Mouse (Mus musculus) T-helper 2 cell (primary cell): Measurements from ENCODE around the gene Syt7.

Source experiments
- in situ Hi-C: fragments of 300-600 bp; cut with MboI, MseI; formaldehyde crosslinking; loops from one replicate; pipeline ENCODE4 v1.15.1; 2025; ENCODE audit warnings: high pct_unique_total_duplicates

Syt7 gene

DNA sequence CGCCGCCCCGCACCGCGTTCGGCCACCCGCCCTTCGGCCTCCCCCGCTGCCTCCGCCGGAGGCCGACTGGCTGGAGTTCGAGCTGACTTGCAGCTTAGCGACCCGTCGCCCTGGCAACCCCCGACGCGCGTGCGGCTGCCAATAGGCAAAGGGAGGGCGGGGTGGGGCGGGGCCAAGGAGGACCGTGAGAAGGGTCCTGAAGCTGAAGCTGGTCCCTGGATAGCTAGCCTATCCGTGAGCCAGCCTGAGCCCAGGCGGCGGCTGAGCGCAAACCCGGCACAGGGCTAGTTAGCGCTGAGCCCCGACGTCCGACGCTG is 68.6 kb downstream of the Syt7 start:
- in situ Hi-C loops: no loop called here

DNA sequence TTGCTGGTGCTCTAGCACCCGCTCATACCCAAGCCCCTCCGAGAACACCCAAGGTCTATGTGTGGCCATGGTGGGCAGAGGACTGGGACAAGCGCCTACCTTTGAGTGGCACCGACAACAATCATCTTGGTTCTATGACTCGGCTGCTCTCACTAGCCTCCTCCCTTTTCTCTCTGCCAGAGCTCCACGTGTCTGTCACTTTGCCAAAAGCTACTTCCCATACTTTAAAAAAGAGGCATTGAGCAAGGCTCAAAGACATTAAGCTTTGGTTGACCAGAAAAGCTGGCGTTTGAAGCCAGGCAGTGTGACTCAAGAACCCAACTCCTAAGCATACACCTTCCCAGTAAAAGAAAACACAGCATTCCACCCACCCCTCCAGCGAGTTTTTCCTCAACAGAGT is 69.2 kb downstream of the Syt7 start:
- in situ Hi-C loops: no loop called here

DNA sequence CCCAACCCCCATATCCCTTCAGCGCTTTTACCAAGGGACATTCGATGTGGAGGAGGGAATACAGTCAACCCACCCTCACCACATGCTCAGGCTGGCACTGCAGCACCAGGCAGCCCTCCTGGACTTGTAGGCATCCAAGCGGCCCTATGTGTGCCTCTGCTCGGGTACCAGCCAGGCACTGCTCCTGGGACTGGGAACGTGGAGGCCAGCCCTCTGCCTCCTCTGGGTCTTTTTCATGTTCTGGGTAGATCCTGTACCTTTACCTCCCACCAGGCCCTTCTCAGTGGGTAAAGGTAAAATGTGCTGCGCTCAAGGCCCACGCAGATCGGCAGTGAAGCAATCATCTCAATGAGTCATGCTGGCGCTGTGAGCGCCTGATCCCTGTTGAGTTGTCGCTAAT is 71.0 kb downstream of the Syt7 start:
- in situ Hi-C loops: loop anchor here (10.0 kb wide), 1 partner anchor 1225 kb away; no protein-coding TSS in a partner anchor

DNA sequence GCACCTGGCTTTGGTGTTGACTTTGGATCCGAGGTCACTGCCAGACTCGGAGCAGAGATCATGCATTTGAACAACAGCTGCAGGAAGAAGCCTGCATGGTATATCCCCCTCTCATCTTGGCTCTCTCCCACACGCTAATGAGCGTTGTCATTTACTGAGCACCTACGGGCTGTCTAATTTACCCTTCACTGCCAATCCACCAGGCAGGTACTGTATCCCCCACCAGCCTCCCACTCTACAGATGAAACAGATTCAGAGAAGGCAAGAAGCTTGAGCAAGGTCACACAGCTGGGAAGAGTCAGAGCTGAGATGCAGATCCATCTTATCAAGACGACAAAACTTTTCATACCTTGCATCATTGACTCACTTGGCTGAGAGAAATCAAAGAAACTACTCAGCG is 72.7 kb downstream of the Syt7 start:
- in situ Hi-C loops: loop anchor here (10.0 kb wide), 1 partner anchor 1223 kb away; no protein-coding TSS in a partner anchor

DNA sequence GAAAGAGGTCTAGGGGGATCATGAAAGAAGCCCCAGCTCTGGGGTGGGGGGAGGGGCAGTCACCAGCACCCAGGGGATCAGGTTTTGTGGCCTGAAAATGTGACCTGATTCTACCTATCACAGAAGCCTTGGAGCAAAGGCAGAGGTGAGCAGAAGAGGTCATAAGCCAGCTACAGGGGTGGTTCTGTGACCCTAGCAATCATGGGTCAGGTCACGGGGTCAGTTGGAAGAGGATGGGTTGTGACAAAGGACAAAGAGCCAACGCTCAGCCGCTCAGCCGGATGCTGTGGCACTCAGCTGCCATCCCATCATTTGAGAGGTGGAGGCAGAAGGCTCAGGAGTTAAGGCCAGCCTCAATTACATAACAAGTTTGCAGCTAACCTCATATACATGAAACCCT is 75.5 kb downstream of the Syt7 start:
- in situ Hi-C loops: loop anchor here (10.0 kb wide), 1 partner anchor 1220 kb away; no protein-coding TSS in a partner anchor

DNA sequence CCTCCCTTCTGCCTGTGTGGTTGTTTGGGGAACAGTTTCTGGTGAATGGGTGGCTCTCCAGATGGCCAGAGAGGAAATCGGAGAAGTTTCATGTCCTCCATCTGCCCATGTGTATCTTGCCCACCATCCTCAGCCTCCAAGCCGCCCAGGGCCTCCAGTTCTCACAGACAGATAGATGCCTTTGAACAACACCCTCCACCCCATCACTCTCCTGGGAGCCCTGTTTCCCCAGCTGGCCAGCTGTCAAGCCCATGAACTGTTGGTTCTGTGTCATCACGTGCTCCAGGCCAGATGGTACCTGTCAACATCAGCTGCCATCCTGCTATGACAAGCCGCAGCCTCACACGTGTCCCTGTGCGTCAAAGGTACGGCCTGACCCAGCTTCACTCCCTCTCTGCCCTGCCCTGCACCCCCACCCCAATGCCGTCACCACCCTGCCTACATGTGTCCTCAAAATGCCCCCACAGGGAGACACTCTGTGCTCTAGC is 80.3 kb downstream of the Syt7 start:
- in situ Hi-C loops: loop anchor here (10.0 kb wide), 1 partner anchor 1216 kb away; no protein-coding TSS in a partner anchor

DNA sequence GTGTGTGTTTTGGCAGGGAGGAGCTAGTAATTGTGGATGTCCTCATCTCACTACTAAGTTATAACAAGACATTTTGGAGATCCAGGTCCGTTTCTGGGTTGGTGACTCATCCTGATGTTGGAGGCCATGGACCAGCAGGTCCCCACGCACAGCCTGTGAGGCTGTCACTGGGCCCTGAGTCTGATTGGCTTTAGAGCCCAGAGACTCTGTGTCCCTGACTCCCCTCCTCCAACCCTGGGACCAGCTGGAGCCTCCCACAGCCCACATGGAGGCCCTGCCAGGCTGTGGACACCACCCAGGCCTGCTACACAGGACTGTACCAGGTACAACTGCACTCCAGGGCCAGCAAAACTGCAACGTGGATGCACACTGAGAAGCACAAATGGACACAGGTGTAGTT is 84.1 kb downstream of the Syt7 start:
- in situ Hi-C loops: no loop called here

DNA sequence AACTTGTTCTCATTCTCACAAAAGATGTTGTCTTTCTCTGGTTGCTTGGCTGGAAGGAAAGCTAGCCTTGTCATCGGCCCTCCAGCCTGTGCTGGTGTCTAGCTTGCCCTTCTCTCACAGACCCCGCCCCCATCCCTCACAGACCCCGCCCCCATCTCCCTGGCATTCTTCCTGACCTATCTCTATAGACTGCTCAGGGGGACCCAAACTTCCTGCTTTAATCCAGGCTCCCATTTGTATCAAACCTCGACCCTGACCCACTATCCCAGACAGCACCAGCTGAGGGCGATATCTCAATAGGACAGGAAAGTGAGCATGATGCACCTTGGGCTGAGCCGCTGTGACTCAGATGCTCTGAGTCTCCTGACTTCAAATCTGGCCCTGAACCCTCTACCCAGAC is 84.9 kb downstream of the Syt7 start:
- in situ Hi-C loops: no loop called here

DNA sequence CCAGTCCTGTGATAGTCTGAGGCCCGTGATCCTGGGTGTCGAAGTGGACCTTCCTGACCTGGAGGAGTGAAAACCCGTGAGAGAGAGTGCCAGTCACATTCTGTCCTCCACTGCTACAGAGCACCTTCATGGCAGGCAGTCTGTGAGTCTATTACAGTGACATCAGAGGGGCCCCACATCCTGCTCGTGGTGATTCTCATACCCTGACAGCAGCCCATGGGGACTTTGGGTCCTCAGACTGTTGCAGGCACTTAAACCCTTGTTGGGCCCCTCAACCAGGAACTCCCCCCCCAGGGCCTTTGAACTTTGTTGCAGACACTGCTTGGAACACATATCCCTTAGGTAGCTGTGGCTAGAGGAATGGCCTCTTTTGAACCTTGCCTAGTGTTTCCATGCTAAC is 90.7 kb downstream of the Syt7 start:
- in situ Hi-C loops: no loop called here

DNA sequence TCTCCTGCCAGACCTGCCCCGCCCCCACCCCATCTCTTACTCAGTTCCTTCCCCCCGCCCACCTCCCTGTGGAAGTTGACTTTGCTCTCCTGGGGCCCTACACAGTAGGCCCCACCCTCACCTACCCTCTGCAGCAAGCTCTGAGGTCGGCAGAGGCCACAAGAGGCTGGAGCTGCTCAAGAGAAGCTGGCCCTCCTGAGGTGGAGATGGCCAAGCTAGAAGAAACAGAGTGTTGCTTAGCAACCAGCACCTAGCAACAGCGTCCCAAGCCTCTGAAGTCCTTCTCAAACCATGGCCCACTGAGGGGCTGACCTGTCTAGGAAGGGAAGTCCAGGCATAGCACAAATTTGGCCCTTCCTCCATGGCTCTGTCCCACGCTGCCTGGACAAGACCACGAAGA is 93.8 kb downstream of the Syt7 start, which contains the start of gene Ppp1r32:
TSS of gene Ppp1r32 (minus strand) at position 226 of the 400 bp plus-strand sequence.
- in situ Hi-C loops: loop anchor here (5.0 to 10.0 kb wide), 2 partner anchors 150 to 228 kb away; no protein-coding TSS in a partner anchor

DNA sequence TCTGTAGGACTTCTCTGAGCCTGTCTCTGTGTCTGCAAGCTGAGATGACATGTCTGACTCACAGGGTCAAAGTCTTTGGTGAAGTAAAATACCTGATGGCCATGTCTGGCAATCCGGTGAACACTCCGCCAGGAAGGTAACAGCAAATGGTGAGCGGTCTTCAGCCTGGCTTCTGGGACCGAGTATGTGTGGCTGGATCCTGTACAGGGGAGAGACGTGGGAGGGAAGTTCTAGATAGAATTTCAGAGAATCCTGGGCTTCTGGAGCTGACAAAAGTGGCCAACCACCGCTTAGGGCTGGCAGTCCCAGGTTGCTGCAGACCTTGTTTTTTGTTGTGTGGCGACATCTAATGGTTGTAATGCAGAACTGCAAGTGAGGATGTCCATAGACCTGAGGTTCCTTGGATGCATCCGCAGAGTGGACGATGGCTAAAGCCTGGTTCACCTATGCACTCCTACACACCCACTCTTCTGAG is 97.4 kb downstream of the Syt7 start:
- in situ Hi-C loops: loop anchor here (5.0 to 10.0 kb wide), 2 partner anchors 39 to 232 kb away; no protein-coding TSS in a partner anchor

DNA sequence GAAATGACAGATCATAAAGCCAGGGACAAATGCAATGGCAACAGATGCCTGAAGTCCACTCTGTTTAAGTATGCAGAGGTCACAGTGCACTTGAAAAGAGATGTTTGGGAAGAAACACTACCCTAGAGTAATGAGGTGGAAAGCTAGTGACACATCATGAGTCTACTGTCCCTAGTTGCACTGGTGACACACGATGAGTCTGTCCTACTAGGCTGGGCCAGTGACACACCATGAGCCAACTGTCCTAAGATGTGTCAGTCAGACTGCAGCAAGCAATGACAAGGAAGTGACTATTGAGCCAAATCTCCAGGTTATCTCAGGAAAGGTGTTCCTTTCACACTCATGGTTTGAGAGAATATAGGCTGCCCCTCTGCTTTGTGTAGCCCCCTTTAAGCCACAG is 106.8 kb downstream of the Syt7 start:
- in situ Hi-C loops: no loop called here

DNA sequence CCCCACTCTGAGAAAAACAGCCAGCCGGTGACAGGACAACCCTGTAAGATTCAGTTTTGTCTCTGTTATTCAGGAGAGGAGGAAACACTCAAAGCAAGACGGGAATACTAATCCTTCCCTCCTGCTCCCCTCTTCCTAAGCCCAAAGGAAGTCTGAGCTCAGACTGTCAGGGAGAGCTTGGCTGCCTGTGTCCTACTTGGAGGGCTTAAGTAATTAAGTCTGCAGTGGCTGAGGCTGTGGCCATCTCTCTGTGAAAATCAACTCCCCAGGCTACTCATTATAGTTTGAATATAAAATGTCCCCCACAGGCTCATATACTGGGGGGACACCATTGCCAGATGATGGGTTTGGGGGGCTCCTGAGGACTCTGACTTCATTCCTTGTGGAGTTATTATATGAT is 108.1 kb downstream of the Syt7 start:
- in situ Hi-C loops: no loop called here

DNA sequence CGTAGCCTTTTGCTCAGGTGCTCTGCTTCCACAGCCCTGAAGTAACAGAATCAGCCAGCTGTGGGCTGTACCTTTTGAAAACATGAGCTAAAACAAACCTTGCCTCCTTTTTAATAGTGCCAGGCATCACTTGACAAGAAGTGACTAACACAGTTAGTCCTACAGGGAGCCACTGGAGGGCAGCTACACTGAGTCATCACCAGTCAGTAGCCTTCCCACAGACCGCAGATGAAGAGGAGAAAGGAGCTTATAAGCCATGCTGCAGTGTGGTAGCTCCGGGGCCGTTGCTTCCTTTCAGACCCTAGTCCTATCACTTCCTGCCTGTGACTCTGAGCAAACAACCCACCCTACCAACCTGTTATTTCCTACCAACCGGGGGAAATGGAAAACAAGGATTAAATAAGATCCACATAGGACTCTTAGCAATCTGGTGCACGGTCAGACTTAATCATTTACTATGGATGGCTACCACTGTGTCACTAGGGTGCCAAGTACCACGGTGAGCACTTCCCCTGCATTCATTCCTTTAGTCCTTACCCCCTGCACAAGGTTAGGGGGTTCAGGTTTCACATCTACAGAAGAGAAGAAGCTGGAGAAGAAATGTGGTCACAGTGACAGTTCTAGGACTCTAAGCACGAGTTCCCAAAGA is 108.7 kb downstream of the Syt7 start:
- in situ Hi-C loops: no loop called here

DNA sequence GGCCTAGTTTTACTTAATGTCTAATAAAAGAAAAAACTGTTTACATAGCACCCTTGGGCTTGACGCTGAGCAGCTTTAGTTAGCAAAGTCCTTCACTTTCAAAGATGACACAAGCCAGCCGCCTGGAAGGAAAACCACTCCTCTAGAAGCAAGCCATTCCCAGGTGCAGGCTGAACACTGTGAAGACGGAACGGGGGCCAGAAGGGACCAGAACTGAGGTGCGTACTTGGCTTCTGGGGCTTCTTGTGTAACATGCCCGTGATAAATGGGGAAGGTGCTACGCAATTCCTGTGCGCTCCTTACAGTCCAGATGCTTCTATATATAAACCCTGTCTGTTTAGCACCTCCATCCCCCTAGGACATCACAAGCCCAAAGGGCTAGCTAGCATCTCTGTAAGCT is 111.7 kb downstream of the Syt7 start:
- in situ Hi-C loops: no loop called here

DNA sequence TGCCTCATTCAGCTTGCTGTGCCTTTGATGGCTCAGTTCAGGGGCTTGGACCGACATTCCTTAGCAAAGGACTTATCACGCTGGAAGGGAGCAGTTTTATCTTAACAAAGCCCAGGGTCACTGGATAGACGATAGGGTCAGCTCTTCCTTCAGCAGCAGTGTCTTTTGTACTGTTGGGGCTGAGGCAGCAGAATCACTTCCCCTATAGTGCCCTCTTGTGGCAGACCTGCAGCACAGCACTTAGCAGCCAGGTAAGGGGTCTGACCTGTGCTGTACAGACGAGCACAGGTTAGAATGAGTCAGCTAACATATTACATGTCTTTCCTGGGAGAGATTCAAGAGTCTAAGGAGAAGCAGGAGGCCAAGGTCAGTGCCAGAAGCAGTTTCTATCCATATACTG is 113.7 kb downstream of the Syt7 start:
- in situ Hi-C loops: no loop called here
